Mouse (Mus musculus) CH12.LX (cell line): ENCODE measurements at regions not wholly inside any gene's neighbourhood (a gene's known extent, or its start where the extent isn't known, plus 50 kb on each side); places are given as distances from the start of the nearest gene placed in this dataset.

Experiments used
- DNase-seq: peaks from one replicate; pipeline ENCODE4 v3.0.0-alpha.2; 2013; ENCODE audit errors: extremely low read depth
- H3K27ac ChIP-seq: 2 replicates; pipeline ENCODE4 v1.5.1; 2012; ENCODE audit warnings: low read depth, mild to moderate bottlenecking, control low read depth, moderate library complexity; ENCODE audit not compliant: insufficient read depth
- H3K27me3 ChIP-seq: replicated peaks from 2 replicates; pipeline ENCODE3; 2012; ENCODE audit warnings: inconsistent platforms
- H3K36me3 ChIP-seq, 2 experiments: replicated peaks in 1 of 2; 2 replicates each; pipeline versions ENCODE3 to v1.6.1; 2012; ENCODE audit warnings: inconsistent platforms in 1 of 2, low read length in 1 of 2, mild to moderate bottlenecking in 1 of 2, mixed read lengths in 1 of 2, moderate library complexity in 1 of 2; ENCODE audit not compliant: control insufficient read depth in 1 of 2, insufficient read depth in 1 of 2
- H3K4me1 ChIP-seq, 2 experiments: 2 replicates each; pipeline ENCODE4 v1.6.1; 2012; ENCODE audit warnings: inconsistent platforms in 1 of 2, moderate library complexity in 1 of 2; ENCODE audit not compliant: insufficient read depth in 2 of 2, control insufficient read depth in 1 of 2
- H3K4me2 ChIP-seq: 2 replicates; pipeline ENCODE4 v1.6.1; 2012; ENCODE audit warnings: low read depth, mild to moderate bottlenecking, control low read depth; ENCODE audit not compliant: poor library complexity, insufficient read depth, severe bottlenecking
- H3K4me3 ChIP-seq, 3 experiments: fragments of 150-350 bp in 1 of 3; sonication (generic) in 1 of 3; replicated peaks in 1 of 3; 2 replicates each; pipeline versions ENCODE3 to v1.5.1; 2011 to 2012; ENCODE audit warnings: low read depth in 2 of 3, low read length in 2 of 3, mild to moderate bottlenecking in 2 of 3, moderate library complexity in 2 of 3, control low read depth in 1 of 3, improper control_type of control experiment in 1 of 3, inconsistent platforms in 1 of 3, mixed read lengths in 1 of 3; ENCODE audit not compliant: poor library complexity in 1 of 3
- H3K79me2 ChIP-seq: replicated peaks from 2 replicates; pipeline ENCODE4 v1.6.1; 2012; ENCODE audit warnings: mild to moderate bottlenecking, moderate library complexity; ENCODE audit not compliant: control insufficient read depth, poor library complexity, insufficient read depth, severe bottlenecking; ENCODE audit errors: extremely low read depth
- H3K9ac ChIP-seq: 2 replicates; pipeline ENCODE4 v1.6.1; 2012; ENCODE audit warnings: low read depth, mild to moderate bottlenecking, control low read depth, moderate library complexity; ENCODE audit not compliant: insufficient read depth
- H3K9me3 ChIP-seq: replicated peaks from 2 replicates; pipeline ENCODE3; 2012; ENCODE audit warnings: low read length, inconsistent platforms, mixed read lengths
- BHLHE40 ChIP-seq: IDR thresholded peaks from 2 replicates; pipeline ENCODE4 v1.6.1; 2011; ENCODE audit warnings: mild to moderate bottlenecking, low read depth, low read length, improper control_type of control experiment
- CTCF ChIP-seq, 2 experiments: IDR thresholded peaks in 1 of 2; conservative IDR thresholded peaks in 1 of 2; 2 replicates each; pipeline ENCODE4 v1.5.1; 2011 to 2012; ENCODE audit warnings: low read depth in 2 of 2, low read length in 2 of 2, improper control_type of control experiment in 1 of 2, inconsistent platforms in 1 of 2, mild to moderate bottlenecking in 1 of 2, moderate library complexity in 1 of 2
- E2F4 ChIP-seq: IDR thresholded peaks from 2 replicates; pipeline ENCODE4 v1.6.1; 2011; ENCODE audit warnings: low read depth, low read length, improper control_type of control experiment; ENCODE audit not compliant: insufficient replicate concordance
- EP300 ChIP-seq: IDR thresholded peaks from 2 replicates; pipeline ENCODE4 v1.6.1; 2011; ENCODE audit warnings: low read length, improper control_type of control experiment
- ETS1 ChIP-seq: conservative IDR thresholded peaks from 2 replicates; pipeline ENCODE4 v1.6.1; 2012; ENCODE audit warnings: low read depth, mild to moderate bottlenecking, inconsistent platforms, low read length, improper control_type of control experiment, moderate library complexity
- GABPA ChIP-seq: IDR thresholded peaks from 2 replicates; pipeline ENCODE4 v1.6.1; 2012; ENCODE audit warnings: low read depth, low read length, improper control_type of control experiment, inconsistent platforms; ENCODE audit not compliant: insufficient replicate concordance
- HCFC1 ChIP-seq: IDR thresholded peaks from 2 replicates; pipeline ENCODE4 v1.6.1; 2012; ENCODE audit warnings: low read depth, mild to moderate bottlenecking, inconsistent platforms, low read length, improper control_type of control experiment
- IRF4 ChIP-seq: IDR thresholded peaks from 2 replicates; pipeline ENCODE4 v1.6.1; 2014; ENCODE audit warnings: low read depth, mild to moderate bottlenecking, inconsistent platforms, low read length, improper control_type of control experiment
- JUN ChIP-seq: IDR thresholded peaks from 2 replicates; pipeline ENCODE4 v1.6.1; 2011; ENCODE audit warnings: low read depth, mild to moderate bottlenecking, low read length, improper control_type of control experiment, moderate library complexity; ENCODE audit not compliant: insufficient read depth
- JUND ChIP-seq: conservative IDR thresholded peaks from 2 replicates; pipeline ENCODE4 v1.6.1; 2011; ENCODE audit warnings: low read depth, low read length, improper control_type of control experiment
- MAFK ChIP-seq: IDR thresholded peaks from 2 replicates; pipeline ENCODE4 v1.6.1; 2011; ENCODE audit warnings: low read length, improper control_type of control experiment; ENCODE audit not compliant: insufficient replicate concordance
- MAX ChIP-seq: IDR thresholded peaks from 2 replicates; pipeline ENCODE4 v1.6.1; 2011; ENCODE audit warnings: low read length, improper control_type of control experiment
- MAZ ChIP-seq: IDR thresholded peaks from 2 replicates; pipeline ENCODE4 v1.6.1; 2012; ENCODE audit warnings: low read depth, mild to moderate bottlenecking, inconsistent platforms, low read length, improper control_type of control experiment, moderate library complexity
- MEF2A ChIP-seq: IDR thresholded peaks from 2 replicates; pipeline ENCODE4 v1.6.1; 2014; ENCODE audit warnings: low read depth, mild to moderate bottlenecking, inconsistent platforms, low read length, improper control_type of control experiment, borderline replicate concordance
- MXI1 ChIP-seq: IDR thresholded peaks from 2 replicates; pipeline ENCODE4 v1.6.1; 2011; ENCODE audit warnings: mild to moderate bottlenecking, low read depth, low read length, improper control_type of control experiment
- MYC ChIP-seq: IDR thresholded peaks from 2 replicates; pipeline ENCODE4 v1.6.1; 2011; ENCODE audit warnings: low read depth, mild to moderate bottlenecking, improper control_type of control experiment, low read length
- NELFE ChIP-seq: IDR thresholded peaks from 2 replicates; pipeline ENCODE4 v1.6.1; 2011; ENCODE audit warnings: low read depth, low read length, improper control_type of control experiment
- NRF1 ChIP-seq: IDR thresholded peaks from 2 replicates; pipeline ENCODE4 v1.6.1; 2014; ENCODE audit warnings: low read depth, mild to moderate bottlenecking, inconsistent platforms, low read length, improper control_type of control experiment, moderate library complexity
- PAX5 ChIP-seq: IDR thresholded peaks from 2 replicates; pipeline ENCODE4 v1.6.1; 2012; ENCODE audit warnings: low read length, inconsistent platforms, mixed read lengths
- POLR2AphosphoS2 ChIP-seq: IDR thresholded peaks from 2 replicates; pipeline ENCODE4 v1.6.1; 2011; ENCODE audit warnings: low read depth, low read length, improper control_type of control experiment
- SIN3A ChIP-seq: IDR thresholded peaks from 2 replicates; pipeline ENCODE4 v1.6.1; 2012; ENCODE audit warnings: low read length, improper control_type of control experiment, inconsistent platforms
- SMC3 ChIP-seq: IDR thresholded peaks from 2 replicates; pipeline ENCODE4 v1.6.1; 2011; ENCODE audit warnings: low read depth, low read length, improper control_type of control experiment
- TBP ChIP-seq: conservative IDR thresholded peaks from 2 replicates; pipeline ENCODE4 v1.6.1; 2011; ENCODE audit warnings: low read depth, low read length, improper control_type of control experiment
- TCF12 ChIP-seq: IDR thresholded peaks from 2 replicates; pipeline ENCODE4 v1.6.1; 2014; ENCODE audit warnings: low read depth, mild to moderate bottlenecking, inconsistent platforms, low read length, improper control_type of control experiment
- USF1 ChIP-seq: IDR thresholded peaks from 2 replicates; pipeline ENCODE4 v1.6.1; 2014; ENCODE audit warnings: low read depth, mild to moderate bottlenecking, inconsistent platforms, low read length, improper control_type of control experiment
- ZC3H11A ChIP-seq: IDR thresholded peaks from 2 replicates; pipeline ENCODE4 v1.6.1; 2012; ENCODE audit warnings: low read depth, mild to moderate bottlenecking, inconsistent platforms, low read length, improper control_type of control experiment
- ZKSCAN1 ChIP-seq: IDR thresholded peaks from 2 replicates; pipeline ENCODE4 v1.6.1; 2012; ENCODE audit warnings: low read depth, inconsistent platforms, low read length, improper control_type of control experiment, borderline replicate concordance
- ZMIZ1 ChIP-seq: IDR thresholded peaks from 2 replicates; pipeline ENCODE4 v1.6.1; 2012; ENCODE audit warnings: low read depth, mild to moderate bottlenecking, inconsistent platforms, low read length, improper control_type of control experiment
- ZNF384 ChIP-seq: IDR thresholded peaks from 2 replicates; pipeline ENCODE4 v1.6.1; 2012; ENCODE audit warnings: low read depth, low read length, improper control_type of control experiment, inconsistent platforms
- dilution Hi-C: fragments of 300-500 bp; cut with MboI; formaldehyde crosslinking; loops from 2 replicates; pipeline ENCODE4 v1.14.3; 2020; ENCODE audit warnings: low sequenced_read_pairs; ENCODE audit not compliant: extremely low pct_unique_long_range_greater_than_20kb, extremely low pct_ligation_motif_present
- in situ Hi-C: fragments of 300-500 bp; cut with MboI; formaldehyde crosslinking; loops from 3 replicates; pipeline ENCODE4 v1.14.3; 2019; ENCODE audit warnings: low sequenced_read_pairs, low pct_ligation_motif_present, low pct_unique_long_range_greater_than_20kb, mixed read lengths

DNA sequence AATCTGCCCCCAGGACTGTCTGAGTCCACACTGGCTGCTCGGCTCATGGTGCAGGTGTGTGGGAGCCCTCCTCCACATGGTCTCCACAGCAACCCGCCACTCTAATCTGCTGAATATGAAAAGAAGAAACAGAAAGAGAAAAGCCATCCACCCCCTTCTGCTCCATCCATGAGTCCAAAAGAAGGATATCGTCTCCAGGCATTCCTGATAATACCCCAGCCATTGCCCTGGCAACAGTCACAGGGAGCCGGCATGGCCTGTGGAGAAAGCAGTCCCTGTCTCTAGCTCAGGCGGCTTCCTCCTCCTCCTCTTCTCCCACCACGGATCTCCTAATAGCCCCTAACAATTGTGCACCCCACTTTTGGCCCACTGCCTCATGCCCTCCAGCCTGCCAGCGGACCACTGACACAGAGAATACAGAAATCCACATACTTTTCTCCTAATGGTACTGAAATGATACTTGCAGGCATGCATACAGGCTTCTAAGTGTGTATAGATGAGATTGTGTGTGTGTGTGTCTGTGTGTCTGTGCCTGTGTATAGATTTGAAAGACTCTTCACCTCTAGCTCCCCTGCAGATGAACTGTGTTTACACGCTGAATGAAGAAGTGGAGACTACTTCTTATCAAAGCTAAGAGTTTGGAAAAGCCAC lies 301.5 kb upstream of the Mpdz start:
- in situ Hi-C loops, result no loop called here
- no peak overlapping the region for H3K27ac ChIP-seq
- H3K4me3 ChIP-seq, result no peak overlapping the region
- H3K4me1 ChIP-seq, result peaks cover 5 to 38% of the 10 kb centered on the region in 2 experiments
- H3K36me3 ChIP-seq, result no peaks in the 10 kb centered on the region
- no peak for TF ChIP-seq POLR2AphosphoS2
- TF ChIP-seq JUN, result no peak
- TF ChIP-seq TBP, result no peak
- TF ChIP-seq GABPA, result no peak
- TF ChIP-seq NELFE, result no peak
- no peak for TF ChIP-seq IRF4
- no peak for TF ChIP-seq ZMIZ1
- TF ChIP-seq TCF12, result no peak
- TF ChIP-seq MAZ, result no peak
- no peak overlapping the region for H3K4me2 ChIP-seq
- no peaks in the 10 kb centered on the region for H3K79me2 ChIP-seq
- dilution Hi-C loops, result no loop called here
- no peak overlapping the region for H3K9ac ChIP-seq
- no peaks in the 10 kb centered on the region for H3K9me3 ChIP-seq
- peak; percentile 35 for DNase-seq
- no peaks in the 10 kb centered on the region for H3K27me3 ChIP-seq

DNA sequence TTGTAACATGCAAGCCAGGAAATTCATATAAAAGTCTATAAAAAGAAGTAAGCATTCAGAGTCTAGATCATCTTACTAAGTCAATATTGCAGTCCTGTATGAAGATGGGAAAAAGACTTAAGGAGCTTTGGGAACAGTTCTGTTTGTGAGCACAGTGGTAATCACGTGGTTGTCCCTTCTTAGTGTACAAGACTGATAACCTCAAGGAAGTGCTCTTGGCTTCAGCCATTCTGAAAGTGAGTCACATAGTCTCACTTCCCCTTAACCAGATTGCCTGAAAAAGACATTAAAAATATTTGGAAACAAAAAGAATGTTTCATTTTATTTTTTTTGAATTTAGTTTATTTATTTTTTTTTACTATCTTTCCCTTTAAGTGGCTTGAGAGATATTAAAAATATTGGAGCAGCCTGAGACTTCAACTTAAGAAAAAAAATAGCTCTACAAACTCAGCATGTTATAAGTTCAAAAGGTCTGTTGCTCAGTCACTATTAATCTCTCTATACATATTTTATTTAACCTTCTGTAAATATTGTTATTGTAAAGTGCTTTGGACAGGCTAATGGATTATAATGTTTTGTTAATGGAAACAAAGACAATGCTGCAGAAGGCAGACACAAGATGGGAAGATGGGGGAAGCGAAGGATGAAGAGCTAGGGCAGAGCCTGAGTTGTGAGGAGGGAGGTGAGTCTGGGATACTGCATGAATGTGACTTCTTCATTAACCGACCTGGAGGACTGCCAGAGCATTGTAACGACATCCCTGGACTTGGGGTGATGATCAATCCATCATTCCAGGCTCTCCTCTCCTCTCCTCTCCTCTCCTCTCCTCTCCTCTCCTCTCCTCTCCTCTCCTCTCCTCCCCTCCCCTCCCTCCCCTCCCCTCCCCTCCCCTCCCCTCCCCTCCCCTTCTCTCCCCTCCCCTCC lies 300.2 kb upstream of the Mpdz start:
- H3K4me1 ChIP-seq, result peaks cover 5 to 44% of the 10 kb centered on the region in 2 experiments
- no peak overlapping the region for H3K27ac ChIP-seq
- dilution Hi-C loops, result no loop called here
- no peaks in the 10 kb centered on the region for H3K36me3 ChIP-seq
- H3K4me3 ChIP-seq, result no peak overlapping the region
- H3K9me3 ChIP-seq, result no peaks in the 10 kb centered on the region
- no peaks in the 10 kb centered on the region for H3K79me2 ChIP-seq
- no peaks in the 10 kb centered on the region for H3K27me3 ChIP-seq
- DNase-seq, result peak; percentile 67
- H3K9ac ChIP-seq, result no peak overlapping the region
- in situ Hi-C loops, result no loop called here
- no peak overlapping the region for H3K4me2 ChIP-seq
- TF ChIP-seq USF1 (peak; percentile 68), SMC3 (no peak), NELFE (no peak), NRF1 (no peak), ZC3H11A (no peak), BHLHE40 (peak; percentile 86), PAX5 (no peak), MAZ (no peak), HCFC1 (no peak), ZKSCAN1 (no peak), MAX (peak; percentile 91; the same call in 1 of the 2 replicates), CTCF (conservative IDR thresholded peaks at IDR 0.05 in 1 of 2, IDR thresholded peaks at IDR 0.05 in 1 of 2; ENCODE audit: low read depth in 2 of 2, low read length in 2 of 2) (no peak), SIN3A (no peak), MEF2A (no peak), ZNF384 (no peak), TBP (no peak), MYC (peak; percentile 89), TCF12 (no peak), JUN (peak; percentile 89), ZMIZ1 (no peak), MXI1 (0 out of 2 replicates have a peak, but pooled peaks have one; percentile 41), E2F4 (no peak), ETS1 (peak; percentile 68), MAFK (peak; percentile 25; the same call in 1 of the 2 replicates), EP300 (peak; percentile 99), JUND (peak; percentile 95), IRF4 (peak; percentile 97)
